Mouse (Mus musculus) mouse trophoblast stem cell (cell line): ENCODE results near the gene Gm4141.
"Not testable (repeated sequence)": the region's sequence is repeated elsewhere in the genome, so short reads cannot be mapped to it uniquely, and the experiment has no call there.

Source experiments
- in situ Hi-C, 2 experiments: fragments of 300-500 bp; cut with MseI, MboI; formaldehyde crosslinking; loops; 2 replicates in 1 of 2; 3 replicates in 1 of 2; pipeline ENCODE4 v1.15.1; 2025

Gm4141 gene

DNA sequence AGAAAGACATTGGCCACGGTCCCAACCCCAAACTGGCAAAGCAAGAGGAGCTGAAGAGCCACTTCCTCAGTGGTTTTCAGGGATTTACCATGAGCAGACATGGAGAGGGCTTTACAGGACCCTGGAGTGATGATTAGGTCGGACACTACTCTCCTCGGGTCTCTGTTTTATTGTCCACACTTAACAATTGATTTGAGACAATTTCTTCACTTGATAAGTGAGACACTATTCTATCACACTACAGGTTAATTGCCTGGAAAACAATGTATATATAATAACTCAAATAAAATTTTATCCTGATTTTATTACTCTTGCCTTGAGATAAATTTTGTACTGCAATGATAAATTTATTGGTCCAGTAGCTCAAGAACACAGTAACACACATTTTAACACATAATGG, at the start of gene Gm4141:
Gene Gm4141 (minus strand): TSS at position 101 of the 400 bp plus-strand sequence.
- in situ Hi-C loops, result not testable (repeated sequence)

GRCm38 (mm10) chr7:20598921-20599320, 22.9 kb upstream of the Gm4141 start, which contains the start of gene Gm4513:
TSS of gene Gm4513 (minus strand) at chr7:20599021.
- in situ Hi-C loops, result not testable (repeated sequence)

DNA sequence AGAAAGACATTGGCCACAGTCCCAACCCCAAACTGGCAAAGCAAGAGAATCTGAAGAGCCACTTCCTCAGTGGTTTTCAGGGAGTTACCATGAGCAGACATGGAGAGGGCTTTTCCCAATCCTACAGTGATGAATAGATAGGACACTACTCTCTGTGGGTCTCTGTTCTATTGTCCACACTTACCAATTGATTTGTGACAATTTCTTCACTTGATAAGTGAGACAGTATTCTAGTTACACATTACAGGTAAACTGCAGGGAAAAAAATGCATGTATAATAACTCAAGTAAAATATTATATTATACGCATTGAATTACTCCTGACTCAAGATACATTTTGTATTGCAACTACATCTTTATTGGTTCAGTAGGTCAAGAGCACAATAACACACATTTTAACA, 30.4 kb downstream of the Gm4141 start, which contains the start of gene Gm5726:
Gene Gm5726 (minus strand): TSS at position 101 of the 400 bp plus-strand sequence.
- in situ Hi-C loops, result not testable (repeated sequence)

GRCm38 (mm10) chr7:20533537-20533936, 42.5 kb downstream of the Gm4141 start, which contains the start of gene Vmn1r104:
TSS of gene Vmn1r104 (plus strand) at chr7:20533837.
- in situ Hi-C loops, result not testable (repeated sequence)
